Mouse (Mus musculus) kidney, postnatal 36 days (tissue): ENCODE data around the gene Scarf2.

ENCODE experiments used
- DNase-seq, 2 experiments: peaks; one replicate each; pipeline ENCODE4 v3.0.0; 2021 to 2022; ENCODE audit warnings: mixed read lengths in 2 of 2

Gene Scarf2

GRCm38 (mm10) chr16:17833321-17833680 is 36.2 kb downstream of the Scarf2 start:
- DNase-seq = no peak

GRCm38 (mm10) chr16:17833681-17834399 is 36.8 kb downstream of the Scarf2 start:
- DNase-seq = peak in 1 of 2 experiments; percentile 36

GRCm38 (mm10) chr16:17834543-17834942 is 37.5 kb downstream of the Scarf2 start:
- no peak for DNase-seq

- DNase-seq = peak in 1 of 2 experiments; percentile 41
Measured at GRCm38 (mm10) chr16:17835481-17835880, 38.4 kb downstream of the Scarf2 start.

- peak; percentile 35 to 48 for DNase-seq
Measured at GRCm38 (mm10) chr16:17838051-17838450, 41.0 kb downstream of the Scarf2 start, which contains the start of gene Car15. Gene Car15 (minus strand): TSS chr16:17838364.

GRCm38 (mm10) chr16:17839976-17840375 is 42.9 kb downstream of the Scarf2 start:
- no peak for DNase-seq

GRCm38 (mm10) chr16:17842437-17842836 is 45.4 kb downstream of the Scarf2 start:
- no peak for DNase-seq

GRCm38 (mm10) chr16:17843701-17844365 is 46.8 kb downstream of the Scarf2 start:
- DNase-seq = no peak

- DNase-seq = no peak
Measured at GRCm38 (mm10) chr16:17848431-17848830, 51.3 kb downstream of the Scarf2 start.

GRCm38 (mm10) chr16:17848928-17849327 is 51.8 kb downstream of the Scarf2 start:
- peak; percentile 48 to 55 for DNase-seq

- DNase-seq = no peak
Measured at GRCm38 (mm10) chr16:17849486-17849885, 52.4 kb downstream of the Scarf2 start.

- DNase-seq = no peak
Measured at GRCm38 (mm10) chr16:17851331-17851730, 54.2 kb downstream of the Scarf2 start.

GRCm38 (mm10) chr16:17851860-17852259 is 54.8 kb downstream of the Scarf2 start:
- DNase-seq = no peak

GRCm38 (mm10) chr16:17853263-17853662 is 56.2 kb downstream of the Scarf2 start:
- DNase-seq = no peak

- no peak for DNase-seq
Measured at GRCm38 (mm10) chr16:17857157-17857556, 60.1 kb downstream of the Scarf2 start.
